Mouse (Mus musculus) heart, postnatal 0 days (tissue): ENCODE measurements around the gene Acta2.

Source experiments
- CTCF ChIP-seq: IDR thresholded peaks from 2 replicates; pipeline ENCODE4 v1.5.1; 2016; ENCODE audit warnings: antibody characterized with exemption, control low read depth, low read depth
- EP300 ChIP-seq: IDR thresholded peaks from 2 replicates; pipeline ENCODE4 v1.6.1; 2016; ENCODE audit warnings: antibody characterized with exemption, low read depth

DNA sequence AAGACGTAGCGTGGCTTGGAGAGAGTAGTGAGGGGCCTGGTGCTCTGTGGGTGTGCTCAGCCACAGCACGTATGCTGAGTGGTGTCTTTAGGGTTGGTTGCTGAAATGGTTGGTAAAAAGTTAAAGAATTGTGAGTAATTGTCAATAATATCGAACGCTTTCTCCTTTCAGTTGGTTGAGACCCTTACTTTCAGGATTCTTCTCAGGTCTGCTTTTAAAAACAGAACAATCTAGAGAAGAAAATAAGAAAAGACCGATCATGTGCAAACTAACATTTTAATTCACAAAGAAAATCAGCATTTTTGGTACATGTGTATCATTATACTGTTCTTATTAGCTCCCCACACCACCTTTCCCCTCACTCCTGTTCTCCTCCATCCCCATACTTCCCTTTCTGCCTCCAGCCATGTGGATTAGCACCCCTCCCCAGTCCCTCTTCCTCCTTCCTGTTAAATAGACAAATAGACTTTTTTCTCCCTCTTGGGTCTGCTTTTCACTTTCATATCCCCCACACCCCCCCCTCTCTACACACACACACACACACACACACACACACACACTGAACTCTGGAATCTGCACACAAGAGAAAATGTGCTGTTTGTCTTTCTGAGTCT lies 61.2 kb downstream of the Acta2 start:
- TF ChIP-seq CTCF (no peak), EP300 (no peak)
